Mouse (Mus musculus) adrenal gland, adult 18-20 months (tissue): ENCODE measurements around the gene Nat8f5. TPM values are rescaled to one million over a fixed set of nuclear protein-coding genes. Genes with fewer than 3 reads are reported as not detected.
A peak's percentile ranks its signal among the peaks of the same experiment; 100 is the strongest.
"Not testable (repeated sequence)": the region's sequence is repeated elsewhere in the genome, so short reads cannot be mapped to it uniquely, and the experiment has no call there.

ENCODE experiments used
- DNase-seq, 2 experiments: peaks; one replicate each; pipeline ENCODE4 v3.0.0; 2021 to 2022; ENCODE audit warnings: low spot score in 2 of 2
- long read RNA-seq, 2 experiments: library from polyadenylated mRNA; stranded (forward); transcript quantifications; one replicate each; pipeline ENCODE4 v2.0.0; 2021
- total RNA-seq, 2 experiments: library from RNA; stranded (reverse); gene quantifications; 1 replicate in 1 of 2; 2 replicates in 1 of 2; pipeline ENCODE4 v1.2.3; 2021

Gene Nat8f5
- 10 to 100 TPM in 1 of 2 experiments, 1 to 10 TPM in 1; 7.0 to 10.2 TPM for total RNA-seq
- long read RNA-seq, experiment 1, partial matches to known transcripts = 0 of 6 reads
- long read RNA-seq, experiment 1, other reads (novel, unspliced or antisense) = 6 of 6 reads
- long read RNA-seq, experiment 2, partial matches to known transcripts = 0 of 22 reads
- long read RNA-seq, experiment 2, other reads (novel, unspliced or antisense) = 22 of 22 reads

- DNase-seq = no peak
Measured at GRCm38 (mm10) chr6:85820837-85821236, at the start of gene Nat8f5, which contains the start of gene Nat8f6. Gene Nat8f5 (minus strand): TSS chr6:85820972. Gene Nat8f6 (minus strand): TSS chr6:85820954.

- peak in 1 of 2 experiments; percentile 7 for DNase-seq
Measured at GRCm38 (mm10) chr6:85869006-85869405, 48.2 kb upstream of the Nat8f5 start, which contains the start of gene Nat8f2. Gene Nat8f2 (minus strand): TSS chr6:85869158.

- DNase-seq = peak in 1 of 2 experiments; percentile 16
Measured at GRCm38 (mm10) chr6:85867726-85868690, 47.2 kb upstream of the Nat8f5 start.

GRCm38 (mm10) chr6:85866995-85867394 is 46.2 kb upstream of the Nat8f5 start:
- peak in 1 of 2 experiments; percentile 8 for DNase-seq

- not testable (repeated sequence) for DNase-seq
Measured at GRCm38 (mm10) chr6:85866166-85866565, 45.4 kb upstream of the Nat8f5 start.

- peak in 1 of 2 experiments; percentile 17 for DNase-seq
Measured at GRCm38 (mm10) chr6:85864900-85865639, 44.3 kb upstream of the Nat8f5 start.

- peak in 1 of 2 experiments; percentile 9 for DNase-seq
Measured at GRCm38 (mm10) chr6:85863840-85864239, 43.1 kb upstream of the Nat8f5 start.

- DNase-seq = peak in 1 of 2 experiments; percentile 13
Measured at GRCm38 (mm10) chr6:85863136-85863535, 42.4 kb upstream of the Nat8f5 start.

- peak in 1 of 2 experiments; percentile 62 for DNase-seq
Measured at GRCm38 (mm10) chr6:85862565-85862964, 41.8 kb upstream of the Nat8f5 start.

- peak in 1 of 2 experiments; percentile 17 for DNase-seq
Measured at GRCm38 (mm10) chr6:85861247-85861646, 40.5 kb upstream of the Nat8f5 start.

- peak; percentile 53 to 77 for DNase-seq
Measured at GRCm38 (mm10) chr6:85856194-85856678, 35.5 kb upstream of the Nat8f5 start.

GRCm38 (mm10) chr6:85853481-85853880 is 32.7 kb upstream of the Nat8f5 start:
- no peak for DNase-seq

GRCm38 (mm10) chr6:85851062-85851773 is 30.4 kb upstream of the Nat8f5 start:
- DNase-seq = no peak

- no peak for DNase-seq
Measured at GRCm38 (mm10) chr6:85849240-85849639, 28.5 kb upstream of the Nat8f5 start.

GRCm38 (mm10) chr6:85848140-85848539 is 27.4 kb upstream of the Nat8f5 start:
- DNase-seq = no peak

- DNase-seq = no peak
Measured at GRCm38 (mm10) chr6:85846921-85847320, 26.1 kb upstream of the Nat8f5 start.

GRCm38 (mm10) chr6:85843677-85844458 is 23.1 kb upstream of the Nat8f5 start:
- DNase-seq = not testable (repeated sequence)

- DNase-seq = no peak
Measured at GRCm38 (mm10) chr6:85839982-85840381, 19.2 kb upstream of the Nat8f5 start.

- DNase-seq = no peak
Measured at GRCm38 (mm10) chr6:85838674-85839073, 17.9 kb upstream of the Nat8f5 start.
